Mouse (Mus musculus) midbrain, embryonic 13.5 days (tissue): ENCODE results near the gene Chst15. TPM values are rescaled to one million over a fixed set of nuclear protein-coding genes. Genes with fewer than 3 reads are reported as not detected.

Source experiments
- ATAC-seq: fragments of 200-750 bp; cut with Nextera tagmentation; 2 replicates; pipeline ENCODE4 v1.8.0; 2017; ENCODE audit warnings: mild to moderate bottlenecking, moderate TSS enrichment, moderate library complexity
- H3K27ac ChIP-seq: fragments of 300-500 bp; sonication (generic); 2 replicates; pipeline ENCODE4 v1.5.1; 2015; ENCODE audit warnings: inconsistent platforms, mild to moderate bottlenecking, moderate library complexity
- H3K27me3 ChIP-seq: fragments of 300-500 bp; sonication (generic); 2 replicates; pipeline ENCODE4 v1.6.1; 2015; ENCODE audit warnings: mild to moderate bottlenecking, inconsistent platforms
- H3K36me3 ChIP-seq: fragments of 300-500 bp; sonication (generic); 2 replicates; pipeline ENCODE4 v1.6.1; 2015; ENCODE audit warnings: mild to moderate bottlenecking, inconsistent platforms
- H3K4me1 ChIP-seq: fragments of 300-500 bp; sonication (generic); replicated peaks from 2 replicates; pipeline ENCODE4 v1.6.1; 2015; ENCODE audit warnings: inconsistent platforms
- H3K4me2 ChIP-seq: fragments of 300-500 bp; sonication (generic); replicated peaks from 2 replicates; pipeline ENCODE4 v1.6.1; 2015; ENCODE audit warnings: moderate library complexity, mild to moderate bottlenecking, inconsistent platforms
- H3K4me3 ChIP-seq: fragments of 300-500 bp; sonication (generic); replicated peaks from 2 replicates; pipeline ENCODE4 v1.5.1; 2015; ENCODE audit warnings: mild to moderate bottlenecking, inconsistent platforms
- H3K9ac ChIP-seq: fragments of 300-500 bp; sonication (generic); replicated peaks from 2 replicates; pipeline ENCODE4 v1.6.1; 2015; ENCODE audit warnings: mild to moderate bottlenecking, inconsistent platforms
- H3K9me3 ChIP-seq: fragments of 300-500 bp; sonication (generic); 2 replicates; pipeline ENCODE4 v1.6.1; 2016; ENCODE audit warnings: mild to moderate bottlenecking, inconsistent platforms
- WGBS: fragments of 180-500 bp; shearing (Covaris S2); methylation state at CpG from one replicate; pipeline ENCODE4 v1.1.7; 2015; 5-methylcytosine and 5-hydroxymethylcytosine counted together
- polyA plus RNA-seq: library from polyadenylated mRNA; unstranded; fragments of >200 nt; fragmentation: Nextera tagmentation; extraction: Ambion mirVana; gene quantifications from 2 replicates; pipeline ENCODE4 v1.2.1, GENCODE M21; 2015

Chst15 gene
- polyA plus RNA-seq, 1 experiment from 2014 or later, result 18.6 TPM

DNA sequence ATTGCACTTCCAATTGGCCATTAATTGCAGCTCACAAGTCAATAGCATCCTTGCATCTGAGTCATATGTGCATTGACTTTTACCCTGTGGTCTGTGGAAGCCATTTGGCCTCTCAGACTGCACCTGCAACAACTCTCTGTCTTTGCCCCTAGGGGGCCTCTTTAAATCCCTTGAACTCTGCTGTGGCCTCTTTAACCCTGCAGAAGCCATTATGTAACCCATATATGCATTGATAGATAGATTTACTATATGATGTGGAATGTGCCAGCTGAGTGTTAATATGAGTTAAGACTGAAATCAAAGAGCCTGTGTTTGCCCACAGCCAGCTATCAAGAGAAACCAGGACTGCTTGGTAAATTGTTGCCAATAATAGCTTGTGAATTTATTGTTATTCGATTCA lies 118.2 kb downstream of the Chst15 start:
- ATAC-seq, result no peak
- 95% methylated on average over 1 of the region's 1 CpGs for WGBS
- H3K4me2 ChIP-seq, result no peak overlapping the region
- peaks cover 10% of the 10 kb centered on the region; the same call in 1 of the 2 replicates for H3K4me1 ChIP-seq
- H3K4me3 ChIP-seq, result no peak overlapping the region
- H3K9ac ChIP-seq, result no peak overlapping the region
- H3K9me3 ChIP-seq, result no peaks in the 10 kb centered on the region
- H3K36me3 ChIP-seq, result no peaks in the 10 kb centered on the region
- no peak overlapping the region for H3K27ac ChIP-seq
- H3K27me3 ChIP-seq, result no peaks in the 10 kb centered on the region

DNA sequence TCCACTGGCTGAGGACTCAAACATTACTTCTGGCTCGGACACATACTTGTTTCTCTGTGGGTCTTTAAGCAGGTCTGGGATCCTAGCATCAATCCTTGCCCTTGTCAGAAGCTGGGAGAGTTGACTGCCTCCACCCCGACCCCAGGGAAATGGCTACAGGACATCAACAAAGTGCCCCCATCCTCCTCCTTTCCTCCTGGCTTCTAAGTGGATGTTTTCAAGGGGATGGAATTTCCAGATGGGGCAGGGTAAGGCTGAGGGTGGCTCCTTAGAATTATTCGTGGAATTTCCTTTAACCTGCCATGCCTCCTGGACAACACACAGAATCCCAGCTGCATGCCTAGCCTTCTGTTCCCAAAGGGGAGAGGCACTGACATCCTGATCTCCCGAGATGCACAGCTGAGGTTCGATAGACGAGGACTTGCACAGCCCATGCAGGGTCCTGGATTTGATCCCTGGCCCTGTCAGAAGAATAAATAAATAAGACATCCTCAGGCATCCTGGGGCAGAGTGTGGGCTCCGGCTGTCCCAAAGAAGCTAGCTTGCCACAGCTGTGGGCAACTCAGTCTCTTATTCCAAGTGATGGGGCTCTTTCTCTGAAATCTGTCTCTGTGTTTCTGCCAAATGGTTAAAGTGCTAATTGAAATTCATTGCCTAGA lies 119.1 kb downstream of the Chst15 start:
- H3K4me2 ChIP-seq, result no peak overlapping the region
- H3K36me3 ChIP-seq, result no peaks in the 10 kb centered on the region
- peaks cover 10% of the 10 kb centered on the region; the same call in 1 of the 2 replicates for H3K4me1 ChIP-seq
- no peaks in the 10 kb centered on the region for H3K27me3 ChIP-seq
- H3K4me3 ChIP-seq, result no peak overlapping the region
- H3K9me3 ChIP-seq, result no peaks in the 10 kb centered on the region
- no peak overlapping the region for H3K27ac ChIP-seq
- no peak for ATAC-seq
- 61% methylated on average over 7 of the region's 7 CpGs for WGBS
- H3K9ac ChIP-seq, result no peak overlapping the region

DNA sequence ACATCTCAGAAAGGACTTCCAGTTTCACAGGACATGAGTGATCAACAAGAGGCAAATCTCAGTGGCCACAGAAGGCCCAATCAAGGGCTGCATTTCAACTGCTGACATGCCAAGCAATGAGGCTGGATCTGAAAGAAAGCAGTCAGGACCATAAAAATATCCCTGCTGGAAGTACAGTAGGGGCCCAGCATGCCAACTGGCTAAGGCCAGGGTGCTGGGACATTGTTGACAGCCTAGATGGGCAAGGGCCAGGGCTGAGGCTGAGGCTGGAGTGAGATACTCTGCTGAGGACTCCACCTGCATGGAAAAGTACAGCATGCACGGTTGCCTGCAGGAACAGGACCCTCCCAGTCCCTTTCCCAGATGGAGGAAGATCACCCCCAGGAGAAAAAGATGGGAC lies 120.4 kb downstream of the Chst15 start:
- Histone ChIP-seq H3K9ac (no peak overlapping the region), H3K9me3 (no peaks in the 10 kb centered on the region), H3K27ac (no peak overlapping the region), H3K4me2 (no peak overlapping the region), H3K4me1 (peaks cover 10% of the 10 kb centered on the region; the same call in 1 of the 2 replicates), H3K4me3 (no peak overlapping the region), H3K36me3 (no peaks in the 10 kb centered on the region), H3K27me3 (no peaks in the 10 kb centered on the region)
- 74% methylated on average over 1 of the region's 1 CpGs for WGBS
- no peak for ATAC-seq

DNA sequence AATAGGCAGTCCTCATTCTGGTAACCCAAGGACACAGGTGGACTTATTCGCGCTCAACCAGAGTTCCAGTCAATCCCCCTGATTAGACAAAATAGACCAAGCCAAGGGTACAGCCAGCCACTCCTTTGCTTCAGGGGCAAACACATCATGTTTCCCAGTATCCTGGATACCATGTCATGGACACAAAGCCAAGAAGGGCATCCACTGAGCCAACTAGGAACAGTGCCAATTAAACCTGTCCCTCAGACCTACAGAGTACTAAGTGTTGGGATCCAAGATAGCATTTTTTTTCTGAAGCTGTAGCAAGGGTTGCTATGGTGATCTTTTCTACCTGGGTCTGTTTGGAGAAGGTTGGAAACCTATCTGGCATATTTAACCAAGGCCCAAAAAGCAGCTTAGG lies 123.4 kb downstream of the Chst15 start:
- no peak overlapping the region for H3K9ac ChIP-seq
- H3K4me1 ChIP-seq, result 0 out of 2 replicates have a peak, but pooled peaks cover 3% of the 10 kb centered on the region
- no peak for ATAC-seq
- H3K9me3 ChIP-seq, result no peaks in the 10 kb centered on the region
- H3K36me3 ChIP-seq, result no peaks in the 10 kb centered on the region
- no peaks in the 10 kb centered on the region for H3K27me3 ChIP-seq
- no peak overlapping the region for H3K27ac ChIP-seq
- H3K4me2 ChIP-seq, result no peak overlapping the region
- no peak overlapping the region for H3K4me3 ChIP-seq
- 100% methylated on average over 2 of the region's 2 CpGs for WGBS

DNA sequence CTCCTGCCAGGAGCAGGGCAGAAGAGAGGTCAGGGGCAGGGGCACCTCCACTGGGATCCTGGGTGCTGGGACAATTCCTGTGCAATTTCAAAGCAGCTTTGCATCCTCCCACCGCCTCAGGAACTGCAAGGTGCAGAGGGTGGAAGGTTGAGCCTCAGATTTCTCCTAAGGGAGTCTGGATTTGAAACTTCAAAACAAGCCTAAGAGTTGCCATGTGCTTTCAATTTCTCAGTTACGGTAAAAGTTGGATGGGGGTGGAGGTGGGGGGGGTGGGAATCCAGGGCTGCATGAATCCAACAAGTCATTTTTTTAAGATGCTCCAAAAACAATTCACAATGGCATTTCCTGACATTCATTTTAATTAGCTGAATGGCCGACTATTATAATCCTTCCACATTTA lies 129.6 kb downstream of the Chst15 start:
- Histone ChIP-seq H3K9ac (no peak overlapping the region), H3K4me1 (peaks cover 14% of the 10 kb centered on the region; the same call in 1 of the 2 replicates), H3K27me3 (no peaks in the 10 kb centered on the region), H3K36me3 (no peaks in the 10 kb centered on the region), H3K4me2 (no peak overlapping the region), H3K9me3 (no peaks in the 10 kb centered on the region), H3K4me3 (no peak overlapping the region), H3K27ac (no peak overlapping the region)
- no peak for ATAC-seq
- 66% methylated on average over 3 of the region's 3 CpGs for WGBS

Other genes with a start within 250 kb of the Chst15 start
- 0.54 and 0.75 TPM in 2 replicates for gene Cpxm2, start 162.5 kb downstream of the Chst15 start, polyA plus RNA-seq